Mouse (Mus musculus): ENCODE results near the gene Col13a1. TPM values are rescaled to one million over a fixed set of nuclear protein-coding genes. Genes with fewer than 3 reads are reported as not detected.

The Col13a1 gene
- polyA plus RNA-seq, 1 experiment from 2014 or later: 6.2 TPM

GRCm38 (mm10) chr10:61788499-61788898 lies 190.4 kb downstream of the Col13a1 start:
- ATAC-seq (replicated peaks; ENCODE audit: insufficient number of reproducible peaks, insufficient read depth, low FRiP score, low read depth): no peak
- Histone ChIP-seq H3K4me1 (replicated peaks) (no peaks in the 10 kb centered on the region), H3K4me2 (no peak overlapping the region), H3K9ac (no peak overlapping the region), H3K36me3 (no peaks in the 10 kb centered on the region), H3K4me3 (no peak overlapping the region), H3K9me3 (replicated peaks) (no peaks in the 10 kb centered on the region), H3K27me3 (no peaks in the 10 kb centered on the region; the same call in 1 of the 2 replicates), H3K27ac (no peak overlapping the region)
- 97% methylated on average over 5 of the region's 5 CpGs for WGBS

Other genes with a start within 250 kb of the Col13a1 start
- 42.8 and 57.8 TPM in 2 replicates for gene H2afy2, start 195.0 kb downstream of the Col13a1 start, polyA plus RNA-seq (2015; fragmentation: Nextera tagmentation; extraction: Ambion mirVana)
- gene Neurog3, start 154.0 kb upstream of the Col13a1 start, polyA plus RNA-seq (2015; fragmentation: Nextera tagmentation; extraction: Ambion mirVana): not detected in 2 replicates
- gene Fam241b, start 164.8 kb upstream of the Col13a1 start, polyA plus RNA-seq (2015; fragmentation: Nextera tagmentation; extraction: Ambion mirVana): 3.0 and 3.9 TPM in 2 replicates

All from heart, embryonic 15.5 days (tissue).